Mouse (Mus musculus): ENCODE measurements around the gene 4931422A03Rik. TPM values are rescaled to one million over a fixed set of nuclear protein-coding genes. Genes with fewer than 3 reads are reported as not detected.

4931422A03Rik gene
- total RNA-seq (2023) = not detected

DNA sequence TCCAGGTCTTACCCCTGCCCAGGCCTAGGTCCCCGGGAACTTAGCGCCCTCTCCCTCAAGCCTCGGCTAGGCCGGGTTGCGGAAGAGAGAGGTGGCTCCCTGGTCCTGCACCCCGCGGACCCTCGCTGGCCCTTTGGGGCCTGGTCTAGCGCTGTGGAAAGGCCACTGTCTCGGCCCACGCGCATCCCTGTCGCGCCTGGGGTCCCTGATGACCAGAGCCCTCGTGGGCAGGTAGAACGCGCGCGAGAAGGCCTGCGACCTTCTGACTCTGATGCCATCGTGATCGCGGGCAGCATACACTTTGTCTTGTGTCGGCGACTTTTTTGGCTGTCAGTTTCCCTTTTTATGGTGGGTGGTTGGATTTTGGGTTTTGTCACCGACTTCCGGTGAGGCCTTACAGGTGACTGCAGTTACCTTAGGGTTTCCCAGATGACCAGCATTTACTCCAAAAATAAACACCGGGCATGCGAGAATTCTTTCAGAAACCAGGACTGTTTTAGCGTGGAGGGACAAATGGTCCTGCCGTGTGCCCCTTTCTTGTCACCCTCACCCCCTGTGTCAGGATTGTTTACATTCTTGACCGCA, at the start of gene 4931422A03Rik:
TSS of gene 4931422A03Rik (minus strand) at position 223 of the 585 bp plus-strand sequence.

DNA sequence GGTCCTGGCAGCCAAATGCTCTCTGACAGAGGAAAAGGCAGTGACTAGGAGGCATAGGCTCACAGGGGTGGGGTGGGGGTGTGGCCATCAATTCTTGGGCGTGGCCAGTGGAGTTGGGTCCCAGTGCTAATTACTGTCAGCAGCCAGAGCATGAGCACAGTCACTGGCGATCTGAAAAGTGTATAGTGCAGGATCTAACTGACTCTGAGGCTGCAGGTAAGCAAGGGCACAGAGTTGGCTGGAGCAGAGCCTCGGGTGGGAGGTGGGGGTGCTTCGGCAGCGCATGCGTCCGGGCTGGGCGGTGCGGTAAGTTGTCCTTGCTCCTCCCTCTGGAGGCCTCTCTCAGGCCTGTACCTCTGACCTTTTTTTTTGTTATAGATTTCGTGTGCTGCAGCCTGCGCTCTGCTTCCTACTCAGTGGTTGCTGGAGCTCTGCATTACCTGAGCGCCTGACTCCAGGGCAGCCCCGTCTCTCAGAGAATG, 41.6 kb upstream of the 4931422A03Rik start, which contains the start of gene Cd59b:
TSS of gene Cd59b (plus strand) at position 146 of the 482 bp plus-strand sequence.

DNA sequence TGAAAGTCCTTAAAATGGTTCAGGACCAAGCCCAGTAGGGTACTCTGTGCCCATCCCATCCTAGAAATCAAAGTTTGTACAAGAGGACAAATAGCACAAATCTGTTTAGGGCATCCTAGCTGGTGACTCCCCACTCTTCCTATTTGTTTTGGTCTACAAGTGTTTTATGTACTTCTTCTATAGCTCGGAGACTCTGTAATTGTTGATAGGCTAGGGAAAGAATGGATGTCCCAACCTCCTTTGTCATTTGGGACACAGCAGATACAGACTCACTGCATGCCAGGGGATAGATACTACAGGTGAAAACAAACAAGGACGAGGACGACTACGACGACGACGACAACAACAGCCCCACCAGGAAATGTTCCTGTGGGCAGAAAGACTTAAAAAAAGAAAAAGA, 40.3 kb upstream of the 4931422A03Rik start, which contains the start of gene Gm10799:
TSS of gene Gm10799 (minus strand) at position 101 of the 400 bp plus-strand sequence.

DNA sequence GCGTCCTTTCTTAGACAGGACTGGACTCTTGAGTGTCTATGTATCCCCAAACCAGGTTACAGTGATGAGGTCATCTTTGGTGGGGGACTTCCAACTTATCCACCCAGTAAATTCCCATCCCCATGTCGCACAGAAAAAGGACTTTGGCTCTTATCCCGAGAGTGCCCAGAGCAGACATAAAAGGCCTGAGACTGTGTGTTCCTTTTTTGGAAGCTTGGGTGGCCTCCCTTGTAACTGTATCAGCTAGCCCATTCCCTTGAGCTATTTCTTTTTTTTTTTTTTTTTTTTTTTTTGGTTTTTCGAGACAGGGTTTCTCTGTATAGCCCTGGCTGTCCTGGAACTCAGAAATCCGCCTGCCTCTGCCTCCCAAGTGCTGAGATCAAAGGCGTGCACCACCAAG, 37.4 kb upstream of the 4931422A03Rik start, which contains the start of gene Gm10912:
TSS of gene Gm10912 (plus strand) at position 301 of the 400 bp plus-strand sequence.

DNA sequence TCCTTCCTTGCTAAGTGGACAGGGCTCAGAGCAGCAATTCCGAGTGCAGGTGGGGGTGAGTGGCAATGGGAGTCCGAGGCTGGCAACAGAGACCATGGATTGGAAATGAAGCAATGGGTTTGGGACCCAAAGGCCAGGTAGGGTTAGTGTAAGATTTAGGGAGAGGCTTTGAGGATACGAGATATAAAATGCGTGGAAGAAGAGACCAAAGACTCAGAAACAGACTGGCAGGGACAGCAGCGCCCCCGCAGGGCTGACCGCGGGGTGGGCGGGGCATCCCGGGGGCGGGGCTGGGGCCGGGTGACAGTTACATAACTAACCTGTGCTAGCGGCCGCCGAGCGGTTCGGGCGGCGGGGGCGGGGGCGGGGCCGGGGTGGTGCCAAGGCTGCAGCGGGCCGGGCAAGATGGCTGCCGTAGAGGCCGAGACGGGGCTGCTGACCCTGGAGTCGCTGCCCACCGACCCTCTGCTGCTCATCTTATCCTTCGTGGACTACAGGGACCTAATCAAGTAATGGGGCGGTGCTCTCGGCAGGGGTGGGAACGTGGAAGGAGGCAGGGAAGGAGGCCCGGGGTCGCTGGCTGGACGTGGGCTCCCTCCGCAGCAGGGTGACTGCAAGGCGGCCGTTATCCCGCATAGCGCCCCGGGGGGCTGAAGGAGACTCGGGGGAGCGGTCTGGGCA, 563 bp downstream of the 4931422A03Rik start, which contains the start of gene Fbxo3:
TSS of gene Fbxo3 (plus strand) at position 264 of the 681 bp plus-strand sequence.

DNA sequence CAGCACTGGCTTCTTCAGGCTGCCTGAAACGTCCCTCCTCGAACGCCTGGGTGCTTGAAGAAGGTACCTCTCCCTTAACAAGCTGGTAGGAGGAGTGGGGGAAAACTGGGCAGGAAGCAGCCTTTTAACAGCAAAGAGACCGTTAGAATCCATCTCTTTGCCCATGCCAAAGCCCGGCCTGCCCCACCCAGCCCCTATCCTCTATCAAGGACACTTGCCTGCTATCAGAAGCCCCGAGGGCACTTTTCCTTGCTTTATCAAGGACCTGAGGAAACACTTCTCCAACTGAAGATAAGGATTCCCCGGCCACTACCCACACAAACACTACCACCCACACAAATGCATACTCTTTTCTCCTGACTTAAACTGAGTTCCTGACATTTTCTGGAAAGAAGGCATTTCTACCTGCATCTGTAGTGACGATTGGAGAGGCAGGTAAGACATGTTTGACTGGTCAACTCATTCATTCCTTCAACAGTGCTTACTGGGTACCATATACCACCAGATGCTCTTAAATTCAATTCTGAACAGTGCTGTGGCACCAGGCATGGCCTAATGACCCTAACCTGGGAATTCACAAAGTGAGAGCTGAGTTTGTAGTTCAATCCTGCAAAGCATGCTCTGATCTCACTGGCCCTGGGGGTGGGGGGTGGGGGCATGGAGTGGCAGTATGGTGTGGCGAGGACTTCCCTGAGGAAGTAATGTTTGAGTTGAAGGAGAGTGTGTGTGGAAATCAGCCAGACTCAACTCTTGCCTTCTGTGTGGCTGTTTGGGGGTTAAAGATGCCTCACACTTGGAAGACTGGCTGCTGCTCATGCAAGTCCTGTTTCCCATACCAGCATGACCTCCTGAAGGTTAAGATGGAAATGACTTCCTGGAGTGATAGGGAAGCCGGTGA, 70.3 kb downstream of the 4931422A03Rik start, which contains the start of gene Lmo2:
TSS of gene Lmo2 (plus strand) at position 338 of the 898 bp plus-strand sequence.

Other genes starting within 250 kb of the 4931422A03Rik start
- gene Caprin1, start 230.7 kb downstream of the 4931422A03Rik start, total RNA-seq (2023) = 100 to 1,000 TPM; 174 to 216 TPM
- gene Lmo2, start 70.4 kb downstream of the 4931422A03Rik start, total RNA-seq (2023) = 10 to 100 TPM; 73.8 to 88.7 TPM
- 10 to 100 TPM; 31.7 to 36.1 TPM for gene Fbxo3, start 640 bp downstream of the 4931422A03Rik start, total RNA-seq (2023)
- gene Gm10912, start 37.5 kb upstream of the 4931422A03Rik start, total RNA-seq (2023) = not detected
- gene Gm10799, start 40.2 kb upstream of the 4931422A03Rik start, total RNA-seq (2023) = not detected
- 1 to 10 TPM in 1 of 2 experiments, not detected in 1; 1.6 TPM for gene Cd59b, start 41.5 kb upstream of the 4931422A03Rik start, total RNA-seq (2023)
- gene Cd59a, start 67.4 kb upstream of the 4931422A03Rik start, total RNA-seq (2023) = 1 to 10 TPM in 1 of 2 experiments, under 1 TPM in 1; 0.37 to 1.4 TPM
- gene A930018P22Rik, start 94.4 kb upstream of the 4931422A03Rik start, total RNA-seq (2023) = not detected